Mouse (Mus musculus) stomach, embryonic 14.5 days (tissue): ENCODE results near the gene Ephb2. TPM values are rescaled to one million over a fixed set of nuclear protein-coding genes. Genes with fewer than 3 reads are reported as not detected.

Experiments
- ATAC-seq: fragments of 200-750 bp; cut with Nextera tagmentation; 2 replicates; pipeline ENCODE4 v1.8.0; 2017; ENCODE audit warnings: low read depth, moderate TSS enrichment; ENCODE audit not compliant: insufficient number of reproducible peaks, insufficient read depth, low FRiP score
- H3K27ac ChIP-seq: fragments of 300-500 bp; sonication (generic); 2 replicates; pipeline ENCODE4 v1.5.1; 2014; ENCODE audit warnings: mild to moderate bottlenecking, low read length, moderate library complexity, mixed read lengths
- H3K27me3 ChIP-seq: fragments of 300-500 bp; sonication (generic); 2 replicates; pipeline ENCODE4 v1.6.1; 2014; ENCODE audit warnings: low read length, control low read depth, mixed read lengths; ENCODE audit not compliant: control insufficient read depth, insufficient read depth
- H3K36me3 ChIP-seq: fragments of 300-500 bp; sonication (generic); 2 replicates; pipeline ENCODE4 v1.6.1; 2014; ENCODE audit warnings: mild to moderate bottlenecking, control low read depth, low read length, moderate library complexity, mixed read lengths; ENCODE audit not compliant: control insufficient read depth, insufficient read depth
- H3K4me1 ChIP-seq: fragments of 300-500 bp; sonication (generic); 2 replicates; pipeline ENCODE4 v1.6.1; 2014; ENCODE audit warnings: low read length, control low read depth, mixed read lengths; ENCODE audit not compliant: control insufficient read depth, insufficient read depth
- H3K4me2 ChIP-seq: fragments of 300-500 bp; sonication (generic); replicated peaks from 2 replicates; pipeline ENCODE4 v1.6.1; 2014; ENCODE audit warnings: low read depth, low read length, control low read depth
- H3K4me3 ChIP-seq: fragments of 300-500 bp; sonication (generic); 2 replicates; pipeline ENCODE4 v1.5.1; 2014; ENCODE audit warnings: low read depth, low read length, control low read depth
- H3K9ac ChIP-seq: fragments of 300-500 bp; sonication (generic); replicated peaks from 2 replicates; pipeline ENCODE4 v1.6.1; 2014; ENCODE audit warnings: low read depth, mild to moderate bottlenecking, control low read depth, low read length, moderate library complexity, mixed read lengths
- H3K9me3 ChIP-seq: fragments of 300-500 bp; sonication (generic); 2 replicates; pipeline ENCODE4 v1.6.1; 2016; ENCODE audit warnings: low read depth, low read length, control low read depth; ENCODE audit not compliant: control insufficient read depth
- WGBS: fragments of 180-500 bp; shearing (Covaris S2); extraction: QIAGEN DNeasy Blood & Tissue Kit; methylation state at CpG from one replicate; pipeline ENCODE4 v1.1.7; 2014; 5-methylcytosine and 5-hydroxymethylcytosine counted together
- polyA plus RNA-seq: library from polyadenylated mRNA; unstranded; fragments of >200 nt; fragmentation: Nextera tagmentation; extraction: Ambion mirVana; gene quantifications from 2 replicates; pipeline ENCODE4 v1.2.1, GENCODE M21; 2014

Gene Ephb2
- polyA plus RNA-seq, 1 experiment from 2014 or later = 7.6 TPM

DNA sequence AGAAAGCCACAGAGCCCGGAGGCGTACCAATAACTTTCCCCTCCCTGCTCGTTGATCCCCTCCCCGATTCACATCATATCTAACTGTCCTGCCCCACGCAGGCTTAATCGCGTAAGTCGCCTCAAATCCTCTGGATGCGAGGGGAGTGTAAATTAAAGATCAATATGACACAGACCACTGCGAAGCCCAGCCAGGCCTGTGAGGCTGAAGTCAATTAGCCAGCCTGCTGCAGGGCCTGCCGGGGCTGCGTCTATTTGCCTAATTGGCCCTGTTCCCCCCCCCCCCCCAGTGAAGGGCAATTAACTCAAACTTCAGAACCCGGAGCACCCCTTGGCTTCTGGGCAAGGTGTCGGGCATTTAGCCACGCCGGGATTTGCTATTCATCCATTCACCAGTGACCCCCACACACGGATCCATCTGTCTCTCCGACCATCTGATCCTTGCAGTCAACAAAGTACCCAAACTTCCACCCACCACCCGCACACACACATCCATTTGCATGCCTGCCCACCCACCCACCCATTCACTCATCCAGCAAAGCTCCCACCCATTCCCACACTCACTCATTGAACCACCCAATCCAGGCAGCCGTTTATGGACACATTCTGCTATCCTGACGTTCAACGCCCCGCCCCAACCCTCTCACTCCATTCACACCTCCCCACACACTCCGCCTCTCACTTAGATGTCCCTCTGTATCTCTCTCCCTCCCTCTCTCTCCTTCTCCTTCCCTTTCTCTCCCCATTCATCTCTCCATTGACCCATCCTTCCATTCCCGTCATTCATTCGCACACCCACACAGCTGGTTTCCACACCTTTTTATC lies 49.1 kb downstream of the Ephb2 start:
- H3K4me1 ChIP-seq = peaks cover 17% of the 10 kb centered on the region; the same call in 1 of the 2 replicates
- no peaks in the 10 kb centered on the region for H3K27me3 ChIP-seq
- 46% methylated on average over 26 of the region's 26 CpGs for WGBS
- H3K4me3 ChIP-seq = no peak overlapping the region
- no peak for ATAC-seq
- no peak overlapping the region for H3K4me2 ChIP-seq
- no peaks in the 10 kb centered on the region for H3K9me3 ChIP-seq
- no peak overlapping the region for H3K27ac ChIP-seq
- no peak overlapping the region for H3K9ac ChIP-seq
- H3K36me3 ChIP-seq = no peaks in the 10 kb centered on the region

DNA sequence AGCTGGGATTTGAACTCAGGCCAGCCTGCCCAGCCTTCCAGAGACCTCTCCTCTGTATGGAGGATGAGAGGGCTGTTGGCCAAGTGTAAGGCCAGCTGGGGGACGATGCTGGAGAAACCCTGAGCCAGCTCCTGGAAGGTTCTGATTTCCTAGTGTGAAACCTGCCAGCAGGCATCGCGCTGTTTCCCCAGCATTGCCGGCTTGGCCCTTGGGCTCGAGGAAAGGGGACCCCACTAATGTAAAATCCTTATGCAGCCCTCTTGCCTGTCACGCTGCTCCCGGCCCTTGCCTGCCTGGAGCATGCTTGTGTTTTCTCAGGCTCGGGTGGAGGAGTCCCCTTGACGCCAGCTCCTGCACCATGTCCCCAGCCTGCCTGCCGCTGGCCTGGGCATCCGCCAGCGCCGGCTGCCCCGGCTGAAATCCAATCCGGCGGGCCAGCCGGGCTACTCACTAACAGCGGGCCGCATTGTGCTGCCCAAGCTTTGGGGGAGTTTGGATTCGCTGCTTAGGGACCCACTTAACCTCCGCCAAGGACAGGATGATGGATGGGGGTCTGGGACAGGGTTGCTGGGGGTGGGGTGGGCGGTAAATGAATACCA lies 52.1 kb downstream of the Ephb2 start:
- H3K4me3 ChIP-seq = no peak overlapping the region
- no peaks in the 10 kb centered on the region for H3K36me3 ChIP-seq
- ATAC-seq = no peak
- no peaks in the 10 kb centered on the region for H3K27me3 ChIP-seq
- H3K4me1 ChIP-seq = peaks cover 34% of the 10 kb centered on the region
- no peak overlapping the region for H3K4me2 ChIP-seq
- WGBS = 18% methylated on average over 22 of the region's 22 CpGs
- H3K9ac ChIP-seq = no peak overlapping the region
- no peak overlapping the region for H3K27ac ChIP-seq
- H3K9me3 ChIP-seq = no peaks in the 10 kb centered on the region

DNA sequence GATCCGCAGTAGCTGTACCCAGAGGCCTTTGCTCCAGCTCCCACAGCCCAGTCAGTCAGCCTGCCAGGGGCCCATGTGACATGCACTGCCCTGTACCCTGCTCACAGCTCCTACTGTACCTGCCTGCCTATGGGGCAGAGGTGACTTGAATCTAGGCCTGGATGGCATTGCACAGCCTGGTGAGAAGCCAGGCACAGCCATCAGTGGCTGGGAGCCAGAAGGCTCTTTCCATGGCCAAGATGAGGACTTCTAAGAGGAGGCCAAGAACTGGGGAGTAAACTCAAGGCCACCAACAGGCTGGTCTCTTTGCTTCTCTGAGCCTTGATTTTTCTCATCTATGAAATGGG lies 53.2 kb downstream of the Ephb2 start:
- H3K4me1 ChIP-seq = peaks cover 34% of the 10 kb centered on the region
- H3K27ac ChIP-seq = no peak overlapping the region
- WGBS = 100% methylated on average over 1 of the region's 1 CpGs
- no peaks in the 10 kb centered on the region for H3K36me3 ChIP-seq
- ATAC-seq = no peak
- H3K27me3 ChIP-seq = no peaks in the 10 kb centered on the region
- no peak overlapping the region for H3K9ac ChIP-seq
- H3K4me3 ChIP-seq = no peak overlapping the region
- H3K4me2 ChIP-seq = no peak overlapping the region
- no peaks in the 10 kb centered on the region for H3K9me3 ChIP-seq

DNA sequence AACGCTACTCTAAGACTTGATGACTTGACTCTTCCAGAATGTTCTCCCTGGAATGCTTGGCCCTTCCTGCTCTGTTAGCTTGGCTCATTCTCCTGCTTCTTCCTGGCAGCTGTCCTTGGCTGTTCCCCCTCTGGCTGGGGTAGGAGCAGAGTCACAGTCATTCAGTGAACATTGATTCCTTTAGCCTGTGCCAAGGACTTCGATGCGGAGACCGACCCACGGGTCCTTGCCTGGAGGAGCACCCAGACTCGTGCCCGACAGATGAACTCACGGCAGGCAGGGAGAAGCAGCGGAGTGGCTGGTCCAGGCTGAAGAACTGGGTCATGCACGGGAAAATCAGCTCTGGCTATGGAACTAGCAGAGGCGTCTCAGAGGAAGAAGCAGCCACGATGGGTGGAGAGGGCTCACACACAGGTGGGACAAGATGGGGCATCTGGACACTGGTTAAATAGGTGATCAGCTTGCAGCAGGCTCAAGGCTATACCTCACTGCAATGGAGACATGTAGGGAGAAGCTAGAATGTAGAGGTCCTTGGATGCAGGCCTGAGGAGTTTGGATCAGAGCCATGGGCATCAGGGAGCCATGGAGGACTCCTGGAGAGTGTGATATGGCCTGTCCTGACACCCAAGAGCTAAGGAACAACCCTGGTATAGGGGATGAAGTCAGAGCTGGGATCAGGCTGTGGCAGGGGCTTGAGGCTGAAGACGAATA lies 53.8 kb downstream of the Ephb2 start:
- H3K9ac ChIP-seq = no peak overlapping the region
- no peaks in the 10 kb centered on the region for H3K9me3 ChIP-seq
- H3K4me2 ChIP-seq = no peak overlapping the region
- no peak for ATAC-seq
- peaks cover 38% of the 10 kb centered on the region for H3K4me1 ChIP-seq
- no peak overlapping the region for H3K27ac ChIP-seq
- WGBS = 79% methylated on average over 13 of the region's 13 CpGs
- no peaks in the 10 kb centered on the region for H3K36me3 ChIP-seq
- H3K27me3 ChIP-seq = no peaks in the 10 kb centered on the region
- H3K4me3 ChIP-seq = no peak overlapping the region

DNA sequence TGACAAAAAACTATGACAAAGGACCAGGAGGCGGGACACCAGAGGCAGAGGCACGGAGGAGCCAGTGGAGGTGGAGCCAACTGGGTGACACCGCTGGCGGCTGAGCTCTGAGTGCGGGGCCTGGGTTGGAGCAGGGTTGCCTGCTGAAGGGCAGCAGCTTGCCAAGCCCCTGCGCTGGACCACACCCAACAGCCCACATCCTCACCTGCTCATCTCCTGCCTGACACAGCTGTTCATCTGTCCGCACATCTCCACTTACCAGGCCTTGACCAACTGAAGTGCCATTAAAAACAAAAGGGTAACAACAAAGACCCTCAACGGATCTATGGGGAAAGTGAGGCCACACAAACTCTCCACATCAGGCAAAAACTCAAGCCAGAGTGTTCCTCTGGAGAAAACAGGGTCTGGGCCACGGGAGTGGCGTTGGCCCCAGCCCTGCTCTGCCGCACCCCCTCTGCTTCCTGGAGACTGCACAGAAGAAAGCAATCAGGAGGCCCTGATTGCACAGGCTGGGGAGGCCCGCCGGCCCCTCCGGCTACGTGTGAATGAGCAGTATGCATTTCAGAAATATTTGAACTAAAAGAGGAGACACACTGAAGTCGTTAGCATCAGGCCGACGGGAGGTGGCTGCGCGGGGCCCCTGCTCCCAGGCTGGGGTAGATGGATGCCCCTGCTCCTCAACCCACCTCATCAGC lies 55.4 kb downstream of the Ephb2 start:
- Histone ChIP-seq H3K9ac (no peak overlapping the region), H3K4me3 (no peak overlapping the region), H3K27ac (peak overlapping the region; percentile 34), H3K4me2 (no peak overlapping the region), H3K27me3 (no peaks in the 10 kb centered on the region), H3K9me3 (no peaks in the 10 kb centered on the region), H3K4me1 (peaks cover 48% of the 10 kb centered on the region), H3K36me3 (no peaks in the 10 kb centered on the region)
- 0 out of 2 replicates have a peak, but pooled peaks have one; percentile 33 for ATAC-seq
- WGBS = 57% methylated on average over 20 of the region's 20 CpGs

DNA sequence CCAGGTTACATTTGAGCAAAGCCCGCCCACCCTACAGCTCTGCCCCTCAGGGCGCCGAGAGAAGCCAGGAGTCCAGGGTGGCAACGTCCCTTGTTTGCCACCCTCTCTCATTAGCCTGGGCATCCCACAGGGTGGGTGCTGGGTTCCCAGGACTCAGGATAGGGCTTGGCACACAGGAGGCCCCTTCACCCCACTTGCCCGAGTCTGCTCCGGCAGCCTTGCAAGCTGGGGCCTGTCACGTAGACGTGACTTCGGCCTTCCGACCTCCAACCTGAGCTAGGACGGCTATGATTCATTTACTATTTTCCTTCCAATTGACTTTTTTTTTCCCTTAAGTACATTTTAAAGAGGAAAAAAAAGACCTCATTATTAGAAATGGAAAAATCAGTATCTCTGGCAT lies 56.6 kb downstream of the Ephb2 start:
- Histone ChIP-seq H3K27me3 (no peaks in the 10 kb centered on the region), H3K9ac (no peak overlapping the region), H3K4me3 (no peak overlapping the region), H3K27ac (no peak overlapping the region), H3K9me3 (no peaks in the 10 kb centered on the region), H3K36me3 (no peaks in the 10 kb centered on the region), H3K4me2 (no peak overlapping the region), H3K4me1 (peaks cover 47% of the 10 kb centered on the region)
- no peak for ATAC-seq
- 58% methylated on average over 11 of the region's 11 CpGs for WGBS

DNA sequence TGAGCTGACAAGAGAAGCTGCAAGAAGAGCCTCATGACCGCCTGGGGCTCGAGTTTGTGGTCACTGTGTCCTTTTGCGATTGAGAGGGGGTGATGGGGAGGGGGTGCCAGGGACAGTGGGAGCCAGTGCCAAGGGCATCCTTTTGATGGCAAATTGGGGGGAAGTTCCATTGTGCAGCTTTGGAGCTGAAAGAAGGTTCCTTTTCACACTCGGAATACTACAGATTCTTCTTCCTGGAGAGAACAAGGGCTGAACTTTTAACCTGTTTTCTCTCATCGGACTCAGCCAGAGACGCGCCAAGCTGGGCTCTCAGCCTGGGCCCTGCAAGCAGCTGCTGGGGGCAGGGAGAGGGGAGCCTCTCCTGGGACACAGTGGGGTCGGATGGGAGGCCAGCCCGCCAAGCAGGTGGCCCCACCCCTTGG lies 59.3 kb downstream of the Ephb2 start:
- Histone ChIP-seq H3K36me3 (0 out of 2 replicates have a peak, but pooled peaks cover 2% of the 10 kb centered on the region), H3K4me2 (0 out of 2 replicates have a peak overlapping the region, but pooled peaks have one; percentile 12), H3K4me1 (peaks cover 29% of the 10 kb centered on the region), H3K9me3 (no peaks in the 10 kb centered on the region), H3K27ac (0 out of 2 replicates have a peak overlapping the region, but pooled peaks have one; percentile 48), H3K4me3 (no peak overlapping the region), H3K9ac (no peak overlapping the region), H3K27me3 (no peaks in the 10 kb centered on the region)
- 11% methylated on average over 9 of the region's 9 CpGs for WGBS
- ATAC-seq = peak; percentile 62; the same call in 1 of the 2 replicates

DNA sequence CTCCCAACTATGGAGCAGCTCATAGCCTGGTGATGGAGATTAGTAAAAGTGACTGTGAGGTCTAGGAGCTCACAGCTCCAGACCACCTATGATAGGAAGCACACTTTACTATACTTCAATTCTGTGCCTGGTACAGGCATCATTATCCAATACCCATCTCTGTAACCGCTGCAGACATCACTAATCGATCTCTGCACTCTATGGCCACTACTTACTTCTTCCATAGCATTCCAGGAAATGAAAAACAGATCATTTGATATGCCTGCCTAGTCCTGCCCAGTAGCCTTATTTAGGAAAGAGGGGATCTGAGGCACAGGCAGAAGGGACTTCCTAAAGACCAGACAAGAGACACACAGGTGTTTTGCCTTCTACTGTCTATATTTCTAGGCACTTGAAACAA lies 59.9 kb downstream of the Ephb2 start:
- Histone ChIP-seq H3K27ac (no peak overlapping the region), H3K9me3 (no peaks in the 10 kb centered on the region; the same call in 1 of the 2 replicates), H3K27me3 (no peaks in the 10 kb centered on the region), H3K36me3 (0 out of 2 replicates have a peak, but pooled peaks cover 8% of the 10 kb centered on the region), H3K4me2 (no peak overlapping the region), H3K9ac (no peak overlapping the region), H3K4me3 (no peak overlapping the region), H3K4me1 (peaks cover 24% of the 10 kb centered on the region)
- ATAC-seq = no peak
- 93% methylated on average over 2 of the region's 2 CpGs for WGBS
